Mouse (Mus musculus) CH12F3 (cell line): ENCODE measurements around the gene Chrm3.

Experiments used
- in situ Hi-C: fragments of 300-500 bp; cut with MboI; formaldehyde crosslinking; loops from 2 replicates; pipeline ENCODE4 v1.14.3; 2020; ENCODE audit warnings: low sequenced_read_pairs

Gene Chrm3

DNA sequence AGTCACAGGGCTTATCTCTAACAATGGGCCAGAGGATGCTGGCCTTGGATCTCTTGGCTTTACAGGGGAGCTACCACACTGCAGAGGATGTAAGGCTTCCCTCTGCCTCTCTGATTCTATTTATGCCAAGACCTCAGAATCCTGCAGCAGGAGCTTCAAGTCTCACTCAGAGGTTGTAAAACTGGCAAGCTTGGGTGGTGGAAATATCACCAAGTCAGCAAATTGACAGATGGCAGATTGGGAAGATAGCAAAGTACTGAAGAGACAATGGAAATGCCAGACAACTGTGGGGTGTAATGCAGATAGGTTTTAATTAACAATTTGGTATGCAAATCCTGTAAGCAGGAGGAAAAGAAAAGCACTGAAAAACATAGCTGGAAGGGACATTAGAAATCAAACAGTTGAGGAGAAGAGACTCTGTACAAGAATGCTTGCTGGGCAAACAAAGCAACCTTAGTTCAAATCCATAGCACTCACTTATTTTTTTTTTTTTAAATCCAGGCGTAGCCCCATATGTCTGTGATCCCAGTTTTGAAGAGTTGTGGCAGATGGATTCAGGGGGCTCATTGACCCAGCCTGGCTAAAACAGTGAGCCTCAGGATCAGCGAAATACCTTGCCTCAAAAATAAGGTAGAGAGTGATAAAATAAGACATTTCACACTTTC, 362.9 kb downstream of the Chrm3 start:
- in situ Hi-C loops: no loop called here

DNA sequence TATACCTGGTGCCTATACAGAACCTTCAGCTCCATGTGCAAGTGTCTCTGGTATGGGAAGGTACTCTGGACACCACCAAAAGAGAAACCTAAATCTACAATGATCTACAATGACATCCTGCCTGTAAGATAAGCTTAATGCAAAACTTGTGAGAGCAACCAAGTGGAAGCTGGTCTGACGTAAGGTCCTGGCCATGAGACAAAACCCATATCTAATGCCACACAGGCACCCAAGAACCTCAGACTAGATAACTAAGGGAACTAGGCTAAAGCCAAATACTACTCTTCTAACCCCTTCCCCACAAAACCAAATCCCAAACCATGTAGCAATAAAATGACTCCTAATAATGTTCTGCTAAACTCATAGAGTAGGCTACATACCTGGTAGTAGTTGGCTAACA, 364.8 kb downstream of the Chrm3 start:
- in situ Hi-C loops: no loop called here

DNA sequence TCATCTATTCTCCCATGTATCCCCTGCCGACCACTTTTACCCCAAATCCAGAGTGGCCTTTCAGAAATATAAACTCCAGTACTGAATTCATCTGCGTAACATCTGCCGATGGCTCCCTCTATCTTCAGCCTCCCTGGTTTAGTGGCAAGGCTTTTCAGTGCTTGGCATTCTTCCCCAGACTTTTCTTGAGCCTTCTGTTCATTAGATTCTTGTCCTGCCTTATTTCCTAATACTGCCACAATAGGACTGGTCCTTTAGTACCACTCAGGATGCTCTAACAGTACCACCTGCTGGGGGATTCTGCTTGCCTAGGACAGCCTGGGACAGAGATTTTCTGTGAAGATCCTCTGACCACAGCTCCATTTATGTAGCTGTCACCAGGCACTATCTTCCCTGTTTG, 367.1 kb downstream of the Chrm3 start:
- in situ Hi-C loops: no loop called here

DNA sequence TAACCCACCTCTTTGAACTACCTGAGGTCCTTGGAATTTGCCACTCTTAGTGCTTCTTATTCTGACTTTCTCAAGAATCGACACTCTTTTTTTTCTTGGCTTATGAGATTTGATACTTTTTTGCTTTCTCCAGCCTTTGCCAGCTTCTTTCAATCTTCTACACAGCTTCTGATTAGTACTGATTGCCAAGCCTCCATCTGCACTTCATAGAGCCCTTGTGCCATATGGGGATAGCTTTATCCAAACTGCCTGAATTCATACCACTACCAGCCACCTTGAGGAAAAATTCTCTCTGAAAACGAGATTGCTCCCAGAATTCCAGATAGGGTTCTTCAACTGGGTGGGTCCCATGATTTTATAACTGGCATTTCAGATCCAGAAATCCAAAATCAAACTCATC, 368.0 kb downstream of the Chrm3 start:
- in situ Hi-C loops: no loop called here

DNA sequence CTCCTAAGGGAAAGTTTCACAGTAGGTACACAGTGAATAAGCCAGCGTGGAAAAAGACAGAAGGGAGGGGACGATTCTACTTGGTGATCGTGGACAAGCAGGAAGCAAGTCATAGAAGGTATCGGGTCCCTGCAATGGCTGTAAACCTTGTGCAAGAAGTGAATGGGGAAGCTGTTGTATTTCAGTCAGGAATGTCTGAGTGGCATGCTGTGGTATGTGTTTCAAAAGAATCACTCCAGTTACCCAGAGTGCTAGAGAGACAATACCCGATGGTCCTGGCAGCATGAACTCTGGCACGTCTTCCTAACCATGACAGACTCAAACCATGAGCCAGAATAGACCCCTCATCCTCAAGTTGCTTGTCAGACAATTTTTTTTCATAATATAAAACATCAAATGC, 375.0 kb downstream of the Chrm3 start:
- in situ Hi-C loops: no loop called here

DNA sequence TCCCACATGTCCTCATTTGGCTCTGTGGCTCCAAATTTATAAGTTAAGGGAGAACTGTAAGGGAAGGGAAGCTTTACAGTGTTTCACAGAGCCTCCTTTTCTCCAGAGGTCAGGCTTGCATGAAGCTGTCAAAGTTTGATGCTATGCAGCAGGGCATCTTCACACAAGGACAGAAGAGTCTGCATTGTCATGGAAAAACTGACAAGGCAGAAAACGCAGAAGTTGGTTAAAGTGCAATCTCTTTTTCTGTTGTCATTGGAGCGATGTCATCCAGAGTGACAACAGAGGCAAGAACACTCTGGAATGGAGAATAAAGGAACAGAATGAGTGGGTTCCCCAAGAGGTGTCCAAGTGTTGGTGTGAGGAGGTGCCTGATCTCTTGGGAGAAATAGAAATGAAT, 377.4 kb downstream of the Chrm3 start:
- in situ Hi-C loops: no loop called here

DNA sequence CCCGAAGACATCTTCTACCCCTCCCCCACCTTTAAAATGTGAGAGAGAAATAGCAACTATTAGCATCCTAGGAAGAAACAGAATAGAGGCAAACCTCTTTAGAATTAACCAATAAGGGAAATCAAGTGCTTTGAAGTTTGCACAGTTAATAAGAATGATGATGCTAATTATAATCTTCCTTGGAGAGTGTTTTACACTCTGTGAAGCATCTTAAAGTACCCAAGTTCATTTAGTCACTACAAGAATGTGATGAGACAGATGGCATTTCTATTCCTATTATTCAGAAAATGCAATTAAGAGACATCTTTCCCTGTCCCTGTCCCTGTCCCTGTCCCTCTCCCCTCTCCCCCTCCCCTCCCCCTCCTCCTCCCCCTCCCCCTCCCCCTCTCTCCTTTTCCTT, 382.9 kb downstream of the Chrm3 start:
- in situ Hi-C loops: no loop called here

DNA sequence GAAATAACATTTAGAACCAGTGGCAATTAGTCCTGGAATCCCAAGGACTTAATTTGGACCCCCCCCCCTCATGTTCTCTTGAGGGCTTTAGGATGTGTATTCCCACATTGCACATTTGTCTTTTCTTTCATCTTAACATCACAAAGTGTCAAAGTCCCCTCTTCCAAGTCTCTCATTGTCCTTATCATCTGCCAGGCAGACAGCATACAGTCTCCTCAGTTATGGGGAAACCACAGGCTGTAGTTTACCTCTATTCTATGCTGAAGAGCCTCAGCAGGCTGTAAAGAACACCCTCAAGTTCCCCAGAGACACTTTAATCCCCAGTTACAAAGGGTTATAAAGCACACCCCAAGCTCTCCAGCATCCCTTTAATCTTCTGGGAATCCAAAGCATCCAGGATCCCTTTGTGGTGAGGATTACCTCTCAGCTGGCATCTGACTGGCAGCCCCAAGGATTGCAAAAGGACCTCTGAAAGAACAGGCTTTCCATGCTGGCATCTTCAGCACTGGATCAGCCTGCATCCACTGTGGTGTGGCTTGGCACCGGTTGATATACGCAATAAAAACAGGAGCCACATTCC, 386.8 kb downstream of the Chrm3 start:
- in situ Hi-C loops: no loop called here

DNA sequence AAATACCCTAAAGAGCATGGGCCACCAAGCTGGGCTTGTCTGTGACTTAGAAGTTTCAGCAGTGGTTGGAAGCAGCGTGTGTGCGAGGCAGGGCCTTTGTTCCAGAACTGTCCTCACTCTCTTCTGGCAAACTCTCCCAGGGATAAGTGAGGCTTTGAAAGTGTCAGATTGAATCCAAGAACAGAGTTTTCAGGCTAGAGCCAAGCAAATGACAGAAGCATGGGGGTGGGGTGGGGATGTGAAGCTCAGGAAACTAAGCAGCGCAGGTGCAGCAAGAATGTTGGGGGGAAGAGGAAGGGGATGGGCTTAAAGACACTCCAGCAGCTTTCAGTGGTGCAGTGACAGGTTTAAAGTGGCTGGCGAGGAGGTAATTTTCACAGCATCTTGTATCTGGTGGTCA, 388.8 kb downstream of the Chrm3 start:
- in situ Hi-C loops: no loop called here

DNA sequence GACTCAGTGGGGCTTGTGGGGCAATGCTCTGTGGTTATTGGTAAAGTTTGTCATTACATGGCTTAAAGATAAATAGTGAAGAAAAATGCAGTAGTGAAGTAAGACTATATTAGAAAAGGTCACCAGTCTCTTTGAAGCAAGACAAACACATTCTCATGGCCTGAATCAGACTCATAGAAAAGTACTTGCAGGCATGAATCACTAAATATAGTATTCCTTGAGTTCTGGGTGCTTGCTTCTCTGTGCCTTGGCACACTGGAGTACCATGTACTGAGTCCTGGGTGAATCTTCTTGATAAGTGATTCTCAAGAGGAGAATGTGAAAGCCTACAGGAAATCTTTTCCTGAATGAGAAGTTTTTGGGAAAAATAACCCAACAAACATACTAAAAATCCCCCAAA, 408.0 kb downstream of the Chrm3 start:
- in situ Hi-C loops: no loop called here

DNA sequence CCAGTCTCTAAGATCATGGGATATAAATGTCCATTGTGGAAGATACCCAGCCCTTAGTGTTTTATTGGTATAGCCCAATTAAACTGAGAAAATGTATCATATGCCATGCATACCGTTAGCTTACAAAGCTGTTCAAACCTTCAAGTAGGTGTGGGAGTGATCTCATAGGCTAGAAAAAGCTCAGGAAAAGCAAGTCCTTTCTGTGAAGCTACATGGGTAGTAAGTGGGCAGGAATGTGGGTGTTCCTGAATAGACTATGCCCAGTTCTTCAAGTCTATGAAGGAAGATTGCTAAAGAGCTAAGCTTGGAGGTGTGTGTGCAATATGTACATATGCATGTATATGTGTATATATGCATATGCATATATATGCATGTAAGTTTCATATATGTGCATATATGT, 409.3 kb downstream of the Chrm3 start:
- in situ Hi-C loops: no loop called here

DNA sequence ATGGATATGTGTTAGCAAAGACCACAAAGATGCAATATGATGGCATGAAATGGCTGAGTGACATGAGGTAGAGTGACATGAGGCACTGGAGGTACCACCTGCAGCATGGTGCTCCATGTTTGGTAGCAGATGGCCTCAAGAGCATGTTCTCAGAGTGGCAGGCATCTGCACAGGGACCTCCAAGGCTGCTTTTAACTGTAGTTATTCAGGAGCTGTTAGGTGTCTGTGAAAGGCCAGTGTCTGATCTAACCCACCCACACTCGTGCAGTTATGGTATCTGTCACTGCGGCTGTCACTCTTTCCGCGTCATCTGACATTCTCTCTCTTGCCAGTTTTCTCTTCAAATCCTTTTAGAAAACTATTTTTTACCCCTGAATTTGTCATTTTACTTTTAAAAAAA, 411.6 kb downstream of the Chrm3 start:
- in situ Hi-C loops: no loop called here

DNA sequence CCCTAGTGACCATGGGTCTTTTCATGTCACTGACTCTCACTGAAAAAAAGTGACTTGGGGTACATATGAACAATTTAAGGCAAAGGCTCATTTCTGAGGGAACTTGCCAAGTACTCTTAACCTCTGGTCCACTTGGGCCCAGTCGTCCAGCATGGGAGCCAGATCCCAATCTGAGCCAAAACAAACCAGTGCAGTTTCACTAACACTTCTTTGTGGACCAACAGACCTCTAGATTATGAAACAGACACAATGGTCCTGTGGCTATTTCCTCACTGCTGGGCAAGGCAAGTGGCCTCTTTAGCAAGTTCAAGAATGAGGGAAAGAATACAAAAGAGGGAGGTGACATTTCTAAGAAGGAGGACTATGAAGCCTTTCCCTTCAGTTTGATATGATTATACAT, 420.5 kb downstream of the Chrm3 start:
- in situ Hi-C loops: no loop called here

DNA sequence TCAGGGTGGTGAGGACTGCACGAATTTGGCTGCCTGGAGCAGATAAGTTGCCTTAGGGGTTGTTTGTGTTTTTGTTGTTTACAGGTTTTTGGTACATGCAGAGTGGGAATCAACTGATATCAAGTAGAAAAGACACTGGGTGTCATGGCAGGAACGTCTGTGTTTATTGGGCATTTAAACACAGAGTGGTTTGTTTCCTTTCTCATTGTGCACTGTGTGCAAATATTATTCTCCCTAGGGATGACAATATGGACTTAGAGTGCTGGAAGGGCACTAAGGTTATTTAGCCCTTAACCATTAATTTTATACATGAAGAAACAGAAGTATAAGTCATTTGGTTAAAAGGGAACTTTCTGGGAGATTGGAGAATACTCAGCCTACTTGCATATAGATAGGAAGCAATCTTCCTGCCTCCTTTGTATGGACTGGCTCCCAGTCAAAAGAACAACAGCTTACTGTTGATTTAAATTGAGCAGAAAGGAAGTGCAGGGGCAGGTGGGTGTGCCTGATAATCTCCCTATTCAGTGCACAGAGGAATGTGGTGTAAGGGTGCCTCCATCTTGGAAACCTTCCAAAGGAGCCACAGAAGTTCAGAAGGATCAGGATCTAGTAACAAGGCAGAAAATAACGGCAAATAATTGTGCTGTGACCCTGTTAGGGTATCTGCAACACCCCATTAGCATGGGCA, 421.7 kb downstream of the Chrm3 start:
- in situ Hi-C loops: no loop called here

DNA sequence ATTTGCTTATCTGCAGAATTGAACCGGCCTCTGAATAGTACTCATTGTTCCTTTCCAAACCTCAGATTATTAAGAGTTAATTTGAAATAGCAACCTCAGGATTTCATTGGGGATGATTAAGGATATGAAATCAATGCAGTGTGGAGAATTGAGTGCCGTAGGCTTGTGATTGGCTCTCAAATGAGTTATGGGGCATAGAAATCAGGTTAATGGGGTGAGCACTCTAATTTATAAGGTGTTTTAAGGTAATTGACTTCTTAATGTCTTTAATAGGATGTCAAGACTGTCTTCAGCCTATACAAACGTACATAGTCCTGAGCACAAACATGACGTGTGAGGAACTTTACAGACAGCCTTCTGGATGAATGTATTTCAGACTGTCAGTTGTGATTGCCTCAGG, 427.9 kb downstream of the Chrm3 start:
- in situ Hi-C loops: no loop called here

DNA sequence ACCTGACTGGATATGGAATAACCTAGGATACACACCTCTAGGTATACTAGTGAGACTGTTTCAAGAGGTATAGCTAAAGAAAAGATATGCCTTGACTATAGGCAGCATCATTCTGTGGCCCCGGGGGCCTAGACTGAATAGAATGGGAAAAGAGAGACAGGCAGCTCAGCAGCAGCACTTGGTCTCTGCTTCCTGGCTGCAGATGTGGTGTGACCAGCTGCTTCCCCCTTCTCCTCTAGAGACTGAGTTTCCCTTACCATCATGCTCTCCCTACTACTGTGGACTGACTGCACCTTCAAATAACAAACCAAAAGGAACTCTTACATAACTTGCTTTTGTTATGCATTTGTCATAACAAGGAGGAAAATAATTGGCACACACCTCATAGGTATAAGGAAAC, 430.0 kb downstream of the Chrm3 start:
- in situ Hi-C loops: no loop called here

DNA sequence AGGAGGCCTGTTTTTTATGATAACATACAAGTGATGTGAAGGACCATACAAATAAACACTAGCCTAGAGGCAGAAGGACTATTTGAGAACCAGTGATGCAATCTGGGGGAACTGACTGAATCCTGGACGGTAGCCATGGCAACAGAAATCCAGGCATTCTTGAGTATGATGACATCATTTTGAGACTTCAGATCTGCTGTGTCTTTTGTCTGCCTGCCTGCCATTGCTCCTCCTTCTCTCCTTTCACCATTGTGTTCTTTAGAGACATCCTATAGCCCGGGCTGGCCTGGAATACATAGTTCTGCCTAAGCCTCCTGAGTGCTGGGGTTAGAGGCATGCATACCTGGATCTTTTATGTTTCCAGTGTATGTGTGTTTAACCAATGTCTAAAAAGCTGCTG, 430.7 kb downstream of the Chrm3 start:
- in situ Hi-C loops: no loop called here

DNA sequence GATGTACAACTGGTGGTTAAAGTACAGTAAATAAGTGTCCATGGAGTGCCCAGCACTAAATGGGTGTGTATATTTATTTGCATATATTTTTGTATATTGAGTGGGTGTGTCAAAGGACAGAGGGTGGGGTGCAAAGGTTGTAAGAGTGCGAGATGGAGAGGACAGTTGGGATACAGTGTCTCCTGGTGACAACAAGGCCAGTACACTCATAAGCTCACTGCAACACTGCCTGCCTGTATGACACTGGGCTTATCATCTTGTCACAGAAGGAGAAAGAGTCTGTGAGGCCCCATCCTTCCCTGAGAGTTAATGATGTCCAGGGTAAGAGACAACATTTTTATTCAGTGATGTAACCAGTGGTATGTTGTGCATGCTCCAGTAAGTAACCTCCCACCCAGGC, 439.5 kb downstream of the Chrm3 start:
- in situ Hi-C loops: no loop called here

DNA sequence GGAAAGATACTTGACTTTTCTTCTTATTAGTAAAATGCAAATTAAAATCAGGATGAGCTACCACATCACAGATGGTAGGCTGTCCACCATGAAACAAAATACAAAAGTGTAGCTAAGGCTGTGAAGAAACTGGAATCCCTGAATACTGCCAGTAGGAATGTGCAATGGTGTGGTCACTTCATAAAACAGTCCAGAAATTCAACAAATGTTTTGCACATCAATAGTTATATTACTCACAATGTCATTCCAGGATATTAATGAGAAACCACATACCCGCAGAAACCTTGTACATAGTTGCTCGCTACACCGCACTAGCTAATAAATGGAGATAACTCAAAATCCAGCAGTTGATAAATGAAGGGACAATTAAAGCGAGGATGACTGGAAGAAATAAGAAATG, 447.9 kb downstream of the Chrm3 start:
- in situ Hi-C loops: no loop called here

DNA sequence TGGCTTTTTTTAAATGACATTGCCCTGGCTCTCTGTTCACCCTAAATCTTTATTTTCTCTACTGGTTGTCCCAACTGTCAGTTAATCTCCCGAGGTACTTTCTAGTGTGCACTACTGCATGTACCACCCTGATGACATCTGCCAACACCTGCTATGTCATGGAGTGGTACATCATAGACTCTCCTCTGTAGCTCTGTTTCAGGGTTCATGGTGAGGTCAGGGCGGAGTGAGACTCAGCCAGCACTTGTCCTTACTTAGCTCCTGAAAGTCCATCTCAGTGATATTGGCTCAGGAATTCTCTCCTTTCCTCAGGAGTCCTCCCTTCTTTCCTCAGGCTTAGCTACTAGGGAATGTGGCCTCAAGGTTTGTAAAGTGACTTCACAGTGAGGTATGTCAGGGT, 451.9 kb downstream of the Chrm3 start:
- in situ Hi-C loops: no loop called here

DNA sequence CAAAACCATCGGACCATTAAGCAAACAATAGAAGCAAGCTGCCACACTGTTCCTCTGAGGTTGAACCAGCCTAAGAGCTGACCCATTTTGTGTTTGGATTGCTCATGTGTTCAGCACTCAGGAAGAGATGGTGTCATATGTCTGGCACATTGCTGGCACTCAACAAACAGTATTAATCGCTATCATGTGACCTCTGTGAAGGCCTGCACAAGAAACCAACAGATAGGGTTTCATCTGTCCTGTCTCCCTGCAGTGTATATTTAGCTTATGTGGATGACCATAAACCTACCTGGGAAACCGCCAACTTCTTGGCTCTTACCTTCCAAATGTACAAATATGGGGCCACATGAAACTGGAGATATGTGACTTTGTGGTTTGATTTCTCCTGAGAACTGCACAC, 453.4 kb downstream of the Chrm3 start:
- in situ Hi-C loops: no loop called here

DNA sequence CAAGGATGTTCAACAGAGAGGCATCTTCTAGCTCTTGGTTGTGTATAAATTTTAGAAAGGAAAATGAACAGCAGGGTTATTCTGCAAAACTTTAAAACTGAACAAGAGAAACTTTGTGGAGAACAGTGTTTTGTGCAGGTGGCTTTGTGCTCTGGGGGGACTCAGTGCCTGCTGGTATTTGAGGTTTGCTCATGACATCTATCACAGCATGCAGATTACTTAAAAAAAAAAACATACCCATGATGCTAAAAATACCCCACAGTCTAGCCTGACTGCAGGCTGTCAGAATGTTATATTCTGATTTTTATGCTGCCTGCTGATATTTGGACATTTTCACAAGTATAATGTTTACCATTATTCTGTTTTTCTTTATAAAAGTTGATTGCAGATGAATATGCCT, 456.2 kb downstream of the Chrm3 start:
- in situ Hi-C loops: no loop called here
